Mouse (Mus musculus) embryonic stem cell, embryonic (primary cell): ENCODE measurements around the gene D1Ertd622e.

Experiments
- CTCF ChIA-PET, 4 experiments: fragments of 300-600 bp in 2 of 4; fragments of 350-600 bp in 2 of 4; sonication (Branson Sonifier 250); formaldehyde crosslinking; loops; one replicate each; lab custom pipeline; 2022; ENCODE audit warnings: inconsistent platforms in 2 of 4; lab: Charles Lee
- POLR2A ChIA-PET, 4 experiments: fragments of 300-600 bp in 2 of 4; fragments of 350-600 bp in 2 of 4; sonication (Branson Sonifier 250); formaldehyde crosslinking; loops; one replicate each; lab custom pipeline; 2022; ENCODE audit warnings: antibody characterized with exemption in 4 of 4, inconsistent platforms in 1 of 4; lab: Charles Lee

The D1Ertd622e gene

DNA sequence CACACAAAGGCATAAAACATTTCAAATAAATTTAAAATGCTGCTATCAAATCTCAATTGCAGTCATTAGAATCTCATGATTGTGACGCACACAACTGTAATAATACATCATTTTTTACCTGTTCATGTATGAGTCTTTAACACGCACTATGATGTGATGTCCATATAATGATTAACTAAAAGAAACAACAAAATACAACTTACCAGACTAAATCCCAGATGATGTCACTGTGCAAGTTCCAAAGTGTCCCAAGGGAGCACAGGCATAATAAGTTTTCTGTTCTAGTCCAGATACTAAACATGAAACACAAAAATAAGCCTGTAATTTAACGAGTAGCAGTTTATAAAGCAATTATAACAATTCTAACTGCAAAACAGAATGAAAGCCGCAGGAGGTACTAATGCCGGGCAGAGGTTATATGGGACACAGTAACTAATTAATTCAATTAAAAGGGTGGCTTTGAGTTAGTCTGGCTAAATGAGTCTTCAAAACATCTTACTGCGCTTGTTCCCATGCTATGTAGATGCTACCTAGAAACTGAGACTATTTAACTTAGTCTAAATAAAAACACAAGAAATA is 7.4 kb downstream of the D1Ertd622e start:
- CTCF ChIA-PET: no interaction called here
- POLR2A ChIA-PET: no interaction called here

DNA sequence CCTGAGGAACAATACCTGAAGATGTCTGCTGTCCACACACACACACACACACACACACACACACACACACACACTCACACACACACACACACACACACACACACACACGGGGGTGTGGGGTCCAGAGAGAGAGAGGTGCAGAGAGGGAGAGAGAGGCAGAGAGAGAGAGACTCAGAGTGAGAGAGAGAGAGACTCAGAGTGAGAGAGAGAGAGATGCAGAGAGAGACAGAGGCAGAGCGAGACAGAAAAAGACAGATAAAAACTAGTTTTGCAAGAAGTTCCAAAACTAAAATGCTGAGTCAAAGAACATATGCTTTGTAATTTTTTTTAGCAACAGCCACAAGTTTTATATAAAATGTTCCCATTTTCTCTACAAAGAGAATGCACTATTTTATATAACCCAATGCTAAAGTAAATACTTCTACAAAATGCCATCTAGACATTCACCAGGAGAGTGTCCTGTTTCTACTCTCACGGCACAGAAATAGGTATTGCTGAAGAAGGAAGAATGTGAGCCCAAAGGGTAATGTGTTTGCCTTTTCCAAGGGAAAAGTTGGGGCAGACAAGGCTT is 11.2 kb downstream of the D1Ertd622e start:
- CTCF ChIA-PET: no interaction called here
- POLR2A ChIA-PET: interaction anchor here in 1 of 4 experiments (0.5 kb wide), 1 partner anchor 734 kb away, joined by 3 read pairs; no protein-coding TSS in a partner anchor

DNA sequence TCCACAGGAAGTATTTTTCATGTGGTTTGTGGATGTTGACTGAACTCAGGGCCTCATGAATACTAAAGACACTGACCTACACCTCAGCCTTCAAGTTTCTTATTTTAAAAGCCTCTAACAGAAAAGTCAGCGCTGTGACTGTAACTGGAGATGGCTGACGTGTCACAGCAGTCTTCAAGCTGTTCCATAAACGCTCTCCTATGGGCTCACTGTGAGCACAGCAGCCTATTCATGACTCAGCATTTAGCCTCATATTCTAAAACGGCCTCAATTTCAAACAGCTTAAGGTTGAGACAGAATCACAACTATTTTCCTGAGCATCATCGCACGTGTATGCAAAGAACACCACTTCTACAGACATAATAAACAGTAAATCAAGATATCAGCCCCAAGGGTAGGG is 11.8 kb downstream of the D1Ertd622e start:
- CTCF ChIA-PET: no interaction called here
- POLR2A ChIA-PET: no interaction called here

DNA sequence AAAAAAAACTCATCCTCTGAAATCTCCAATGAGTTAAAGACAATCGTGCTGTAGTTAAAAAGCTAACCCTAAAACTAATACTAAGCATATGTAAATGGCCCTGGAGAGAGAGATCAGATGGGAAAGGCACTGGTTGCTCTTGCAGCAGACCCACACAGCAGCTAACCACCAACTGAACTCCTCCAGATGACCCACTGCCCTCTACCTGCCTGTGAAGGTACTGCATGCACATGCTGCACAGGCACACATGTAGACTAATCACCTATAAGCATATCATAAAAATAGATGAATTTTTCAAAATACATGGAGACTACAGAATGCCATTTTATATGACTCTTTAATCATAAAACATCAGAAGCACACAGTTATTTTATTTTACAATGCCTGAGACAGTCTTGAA is 14.8 kb downstream of the D1Ertd622e start:
- ChIA-PET POLR2A (interaction anchor here in 3 of 4 experiments (1.0 to 2.1 kb wide), 5 partner anchors 10 to 17 kb away, joined by 3 to 9 read pairs (median 3); no protein-coding TSS in a partner anchor), CTCF (interaction anchor here (0.5 to 1.2 kb wide), 7 partner anchors 9 to 572 kb away, joined by 3 to 8 read pairs (median 3); no protein-coding TSS in a partner anchor)

DNA sequence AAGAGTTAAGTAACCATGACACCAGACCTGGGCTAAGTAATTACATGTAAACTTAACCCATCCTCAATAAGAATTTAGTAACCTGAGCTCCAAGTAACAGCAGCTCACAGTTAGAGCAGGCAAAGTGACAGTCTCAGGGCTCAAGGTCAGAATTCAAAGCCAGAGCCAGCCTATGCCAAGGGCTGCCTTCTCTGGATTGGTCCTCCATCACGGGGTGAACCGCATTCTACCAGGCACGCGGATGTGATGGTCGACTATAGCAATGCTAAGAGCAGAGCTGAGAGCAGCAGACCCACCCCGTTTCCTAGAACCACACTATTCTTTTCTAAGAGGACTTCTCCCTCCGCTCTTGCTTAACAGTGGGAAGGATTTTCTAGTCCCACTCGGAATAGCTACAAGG is 27.8 kb downstream of the D1Ertd622e start:
- CTCF ChIA-PET: interaction anchor here in 1 of 4 experiments (0.7 kb wide), 1 partner anchor 13 kb away, joined by 3 read pairs; no protein-coding TSS in a partner anchor
- POLR2A ChIA-PET: interaction anchor here in 2 of 4 experiments (0.6 to 1.1 kb wide), 6 partner anchors 16 to 136 kb away, joined by 3 to 4 read pairs (median 3); partner anchors contain the start of genes D1Ertd622e (in 1 of the 2), Gin1 (in 1 of the 2) and Ppip5k2 (in 1 of the 2)

DNA sequence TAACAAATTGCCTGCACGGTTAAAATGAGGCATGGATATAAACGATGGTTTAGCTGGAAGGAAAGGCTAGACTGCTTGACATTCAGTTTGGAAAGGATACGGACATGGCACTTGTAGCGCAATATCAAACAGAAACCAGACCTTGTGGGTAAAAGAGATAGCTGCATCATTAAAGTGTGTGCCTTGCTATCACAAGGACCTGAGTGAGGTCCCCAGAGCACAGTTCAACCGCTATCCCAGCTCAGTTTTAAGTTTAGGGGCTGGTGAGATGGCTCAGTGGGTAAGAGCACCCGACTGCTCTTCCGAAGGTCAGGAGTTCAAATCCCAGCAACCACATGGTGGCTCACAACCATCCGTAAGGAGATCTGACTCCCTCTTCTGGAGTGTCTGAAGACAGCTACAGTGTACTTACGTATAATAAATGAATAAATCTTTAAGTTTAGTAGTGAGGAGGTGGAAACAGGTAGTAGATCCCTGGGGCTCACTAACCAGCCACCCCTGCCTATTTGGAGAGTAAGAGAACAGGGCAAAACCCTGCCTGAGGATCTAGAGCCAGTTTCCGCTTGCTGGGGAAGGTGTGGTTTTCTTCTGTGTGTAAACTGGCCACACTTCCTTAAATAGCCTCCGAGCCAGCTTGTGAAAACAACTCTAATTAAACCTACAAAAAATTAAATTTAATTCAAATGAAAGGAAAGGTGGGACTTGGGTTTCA is 29.2 kb downstream of the D1Ertd622e start:
- CTCF ChIA-PET: interaction anchor here in 1 of 4 experiments (0.6 kb wide), 1 partner anchor 354 kb away, joined by 4 read pairs; no protein-coding TSS in a partner anchor
- POLR2A ChIA-PET: no interaction called here

DNA sequence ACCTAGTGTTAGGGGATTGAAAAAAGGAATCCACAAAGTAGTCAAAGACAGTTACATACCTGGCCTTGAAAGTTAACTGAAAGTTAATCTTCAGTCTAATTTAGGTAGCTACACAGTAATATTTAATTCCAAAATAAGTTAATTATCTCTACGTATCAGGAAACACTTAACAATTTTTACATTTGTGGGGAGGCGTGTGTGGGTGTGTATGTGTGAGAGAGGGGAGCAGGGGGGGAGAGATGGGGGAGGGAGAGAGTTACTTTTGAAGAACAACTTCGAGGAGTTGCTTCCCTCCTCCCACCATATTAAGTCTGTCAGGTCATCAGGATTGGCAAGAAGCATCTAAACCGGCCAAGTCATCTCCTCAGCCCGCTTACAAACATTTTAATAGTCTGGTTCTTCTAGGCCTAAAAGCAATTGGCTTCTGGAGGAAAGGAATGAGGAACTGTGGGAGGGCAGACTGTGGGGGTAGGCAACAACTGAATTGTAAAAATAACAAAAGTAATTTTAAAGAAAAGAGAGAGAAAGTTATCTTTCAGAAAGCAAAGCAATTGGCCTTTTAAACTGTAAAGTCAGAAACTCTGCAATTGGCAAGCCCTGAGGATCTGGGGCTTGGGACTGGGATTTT is 29.9 kb downstream of the D1Ertd622e start:
- ChIA-PET POLR2A (interaction anchor here in 1 of 4 experiments (0.6 kb wide), 1 partner anchor 217 kb away, joined by 4 read pairs; no protein-coding TSS in a partner anchor), CTCF (no interaction called here)

DNA sequence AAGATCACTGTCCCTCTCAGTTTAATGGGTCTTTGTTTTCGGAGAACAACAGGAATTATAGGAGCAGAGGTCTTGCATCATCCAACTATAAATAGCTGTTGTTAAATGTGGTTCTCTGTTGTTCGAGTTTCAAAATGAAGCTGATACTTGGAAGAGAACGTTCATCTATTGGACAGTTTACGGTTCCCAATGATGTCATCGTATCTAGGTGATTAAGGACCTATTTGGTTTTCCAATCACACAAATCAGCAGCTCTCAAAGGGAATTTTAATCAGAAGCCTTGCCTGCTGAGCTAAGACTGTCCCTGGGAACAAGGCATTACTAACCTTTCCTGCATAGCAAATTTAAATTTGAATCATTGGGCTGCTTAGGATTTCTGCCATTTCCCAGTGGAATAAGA is 31.7 kb downstream of the D1Ertd622e start:
- CTCF ChIA-PET: no interaction called here
- POLR2A ChIA-PET: interaction anchor here in 2 of 4 experiments (0.7 to 1.4 kb wide), 2 partner anchors 16 to 17 kb away, joined by 3 read pairs; no protein-coding TSS in a partner anchor

DNA sequence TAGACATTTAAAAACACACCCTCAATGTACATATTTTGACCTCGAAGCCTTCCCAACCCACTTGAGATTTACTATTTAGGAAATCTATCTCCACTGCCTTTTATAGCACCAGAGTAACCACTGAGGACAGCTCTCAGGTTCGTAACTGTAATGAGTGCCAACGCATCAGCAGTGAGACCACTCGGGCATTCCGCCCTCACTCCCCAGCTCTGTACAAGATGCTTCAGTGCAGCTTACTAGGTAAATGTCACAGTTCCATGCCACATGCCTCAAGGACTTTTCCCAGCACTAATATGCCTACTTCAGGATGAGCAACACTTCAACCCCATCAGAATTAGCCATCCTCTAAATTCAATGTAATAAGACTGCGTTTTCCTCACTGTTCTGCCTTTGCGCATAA is 33.0 kb downstream of the D1Ertd622e start:
- CTCF ChIA-PET: interaction anchor here in 1 of 4 experiments (0.7 kb wide), 1 partner anchor 67 kb away, joined by 13 read pairs; no protein-coding TSS in a partner anchor
- POLR2A ChIA-PET: no interaction called here

DNA sequence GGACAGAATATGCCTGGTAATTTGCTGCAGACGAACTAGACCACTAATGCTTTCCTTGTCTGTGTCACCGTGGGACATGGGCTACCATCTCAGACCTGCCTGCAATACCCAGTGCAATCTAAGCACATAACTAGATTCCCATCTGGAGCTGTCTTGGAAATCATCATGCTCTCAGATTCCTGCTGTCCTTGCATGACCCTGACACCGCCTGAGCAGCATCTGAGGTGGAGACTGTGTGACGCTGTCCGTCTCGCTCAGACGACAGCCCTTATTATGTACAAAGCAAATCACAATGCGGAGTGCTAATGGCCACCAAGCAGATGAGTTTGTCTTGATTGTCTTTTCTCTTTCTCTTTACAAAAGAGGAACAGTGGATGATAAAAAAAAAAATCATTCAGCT is 33.9 kb downstream of the D1Ertd622e start:
- ChIA-PET CTCF (no interaction called here), POLR2A (no interaction called here)

DNA sequence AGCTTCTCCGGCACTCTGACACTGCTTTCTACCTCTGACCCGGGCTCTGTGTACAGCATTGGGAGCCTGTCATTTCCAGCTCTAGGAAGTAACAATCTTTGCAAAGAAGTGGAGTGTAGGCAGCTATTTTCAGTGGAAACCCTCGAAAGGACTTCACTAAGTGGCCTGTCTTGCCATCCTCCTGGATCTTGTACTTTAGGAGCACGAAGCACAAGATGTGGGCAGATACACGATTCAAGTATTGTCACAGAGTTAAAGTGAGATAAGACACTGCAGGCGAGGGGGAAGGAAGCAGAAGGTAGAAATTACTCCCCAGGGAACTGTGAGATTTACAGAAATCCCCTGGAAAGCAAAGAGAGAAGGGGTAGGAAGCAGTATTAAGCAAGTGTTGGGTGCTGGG is 36.4 kb downstream of the D1Ertd622e start:
- ChIA-PET POLR2A (no interaction called here), CTCF (no interaction called here)

DNA sequence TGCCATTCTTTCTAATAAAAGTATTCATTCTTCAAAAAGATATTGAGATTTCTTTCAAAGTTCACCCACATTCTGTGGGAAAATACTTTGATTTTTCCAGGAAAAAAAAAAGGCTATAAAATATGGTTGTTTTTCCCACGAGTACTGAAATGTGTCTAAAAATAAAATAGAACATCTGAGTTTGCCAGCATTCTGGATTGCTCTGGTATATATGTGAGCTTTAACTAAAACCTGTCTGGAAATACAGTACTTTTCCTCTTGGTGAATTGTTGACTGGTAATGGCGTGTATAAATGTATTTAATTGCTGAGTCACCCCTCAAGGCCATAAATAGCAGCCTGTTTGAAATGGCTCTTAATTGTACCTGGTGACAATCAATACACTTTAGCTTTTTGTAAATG is 37.5 kb downstream of the D1Ertd622e start:
- CTCF ChIA-PET: no interaction called here
- POLR2A ChIA-PET: interaction anchor here in 1 of 4 experiments (1.2 kb wide), 1 partner anchor 11 kb away, joined by 4 read pairs; no protein-coding TSS in a partner anchor

DNA sequence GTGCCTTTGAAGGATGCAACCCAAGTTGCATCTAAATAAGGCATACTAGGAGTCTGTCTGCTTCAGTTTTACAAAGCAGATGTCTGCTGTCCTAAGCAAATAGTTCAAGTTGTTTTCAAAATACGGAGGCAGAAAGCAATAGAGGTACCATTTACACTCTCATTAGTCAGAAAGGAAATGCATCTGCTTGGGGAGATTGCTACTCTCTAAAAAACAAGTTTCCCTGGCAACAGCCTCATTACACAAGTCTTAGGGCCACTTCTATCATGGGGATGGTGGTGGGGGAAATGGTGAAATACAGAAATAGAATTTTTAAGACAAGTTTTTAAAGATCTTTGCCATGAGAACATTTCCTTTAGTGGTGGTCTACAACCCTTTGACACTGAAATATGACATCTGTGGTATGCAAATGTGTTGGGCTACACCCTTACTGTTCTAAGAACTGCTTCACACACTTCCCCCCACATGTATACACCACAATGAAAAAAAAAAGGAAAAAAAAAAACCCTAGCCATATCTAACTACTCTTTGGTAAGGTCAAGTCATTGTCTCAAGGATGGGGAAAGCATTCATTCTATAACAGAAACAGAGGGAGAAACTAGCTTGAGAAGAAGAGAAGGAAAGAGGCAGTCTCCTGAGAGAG is 38.5 kb downstream of the D1Ertd622e start:
- CTCF ChIA-PET: no interaction called here
- POLR2A ChIA-PET: interaction anchor here in 1 of 4 experiments (0.6 to 1.2 kb wide), 3 partner anchors 10 to 53 kb away, joined by 4 to 5 read pairs (median 4); no protein-coding TSS in a partner anchor

DNA sequence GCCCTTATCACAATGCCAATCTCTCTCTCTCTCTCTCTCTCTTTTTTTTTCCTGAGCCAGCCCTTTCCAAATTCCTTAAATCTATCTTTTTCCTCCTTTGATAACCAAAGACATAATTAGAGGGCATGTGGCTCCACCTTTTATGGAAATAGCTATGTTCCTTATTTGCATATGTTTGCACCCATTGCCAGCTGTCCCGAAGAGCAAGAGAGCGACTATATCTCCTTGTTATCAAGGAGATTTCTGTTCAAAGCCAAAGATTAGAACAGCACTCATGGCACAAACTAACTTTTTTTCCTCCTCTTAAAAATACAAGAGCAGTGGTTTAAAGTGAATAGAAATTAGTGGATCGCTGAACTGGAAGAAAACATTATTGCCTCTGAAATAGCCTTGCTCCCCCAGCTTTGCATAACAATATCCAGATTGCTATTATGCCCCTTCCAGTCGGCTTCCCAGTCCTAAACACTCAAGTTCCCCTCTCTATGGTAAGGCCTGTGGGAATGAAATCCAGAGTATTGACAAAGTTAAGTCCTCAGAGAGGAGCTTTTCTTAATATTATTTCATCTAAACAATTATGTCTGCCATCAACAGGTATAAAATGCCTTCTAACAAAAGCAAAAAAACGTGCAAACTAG is 39.2 kb downstream of the D1Ertd622e start:
- ChIA-PET CTCF (no interaction called here), POLR2A (interaction anchor here in 1 of 4 experiments (0.6 kb wide), 1 partner anchor 17 kb away, joined by 5 read pairs; no protein-coding TSS in a partner anchor)

DNA sequence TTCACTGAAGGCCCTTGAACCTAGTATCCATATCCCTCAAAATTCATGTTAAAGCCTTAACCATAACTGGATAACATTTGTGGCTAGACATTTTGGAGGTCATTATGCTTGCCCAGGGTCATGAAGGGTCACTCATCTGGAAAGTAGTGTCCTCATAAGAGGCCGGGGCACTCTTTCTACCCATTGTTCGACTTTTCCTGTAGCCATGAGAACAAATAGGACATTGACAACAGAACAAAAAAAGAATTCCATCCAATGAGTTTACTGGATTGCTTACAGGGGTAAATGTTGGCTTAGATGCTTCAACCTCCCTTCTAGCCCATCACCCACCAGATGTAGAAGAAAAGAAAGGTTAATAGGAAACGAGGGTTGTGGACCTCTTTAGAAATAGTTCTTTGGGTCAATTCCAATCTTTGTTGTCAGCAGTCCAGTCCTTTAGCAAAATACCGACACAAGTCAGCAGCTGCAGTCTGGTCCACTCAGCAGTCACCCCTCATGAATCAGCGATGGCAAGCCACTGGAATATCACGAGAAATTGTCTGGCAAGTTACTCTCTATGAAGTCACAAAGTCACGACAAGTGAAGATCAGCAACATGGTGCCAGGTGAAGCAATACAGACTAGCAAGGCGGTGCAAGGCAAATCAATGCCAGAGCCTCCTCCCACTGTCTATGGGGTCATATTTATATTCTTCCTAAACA is 42.1 kb downstream of the D1Ertd622e start:
- POLR2A ChIA-PET: no interaction called here
- CTCF ChIA-PET: no interaction called here

DNA sequence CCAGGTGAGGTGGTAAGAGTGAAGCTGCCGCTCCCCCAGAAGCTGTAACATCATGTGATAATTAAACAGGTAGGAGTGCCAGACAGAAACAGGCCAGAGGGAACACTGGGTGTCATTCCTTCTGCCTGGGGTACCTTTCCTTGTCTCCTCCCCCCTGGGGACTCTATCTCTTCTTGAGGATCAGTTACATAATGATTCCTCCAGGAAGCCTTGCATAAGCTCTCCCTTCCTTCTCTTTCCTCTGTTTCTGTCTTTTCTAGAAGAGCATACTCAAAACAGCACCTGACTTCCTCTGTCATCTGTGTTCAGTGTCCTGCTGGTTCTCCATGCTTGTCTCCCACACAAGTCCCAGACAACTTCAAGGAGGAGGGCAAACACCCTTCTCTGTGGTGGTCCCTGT is 46.3 kb downstream of the D1Ertd622e start:
- ChIA-PET POLR2A (no interaction called here), CTCF (no interaction called here)
